Mouse (Mus musculus): Measurements from ENCODE around the gene Pfas. TPM values are rescaled to one million over a fixed set of nuclear protein-coding genes. Genes with fewer than 3 reads are reported as not detected.
A peak's percentile ranks its signal among the peaks of the same experiment; 100 is the strongest.

Pfas gene
- total and polyA plus RNA-seq, 3 experiments, result 63.5 to 149 (median 130) TPM

GRCm38 (mm10) chr11:68994377-68994776, 13.9 kb downstream of the Pfas start:
- TF ChIP-seq MAFK (IDR thresholded peaks at IDR 0.05; ENCODE audit: borderline replicate concordance, low read depth, low read length) (no peak), CTCF (IDR thresholded peaks at IDR 0.05 in 2 of 3, conservative IDR thresholded peaks at IDR 0.05 in 1 of 3; ENCODE audit: control insufficient read depth in 1 of 3, insufficient read depth in 1 of 3, low read depth in 2 of 3, low read length in 3 of 3, poor library complexity in 1 of 3, severe bottlenecking in 1 of 3) (peak; percentile 40 to 68 (median 53)), NELFE (IDR thresholded peaks at IDR 0.05; ENCODE audit: low read depth, low read length) (no peak), MYC (IDR thresholded peaks at IDR 0.05; ENCODE audit: low read depth, low read length) (0 out of 2 replicates have a peak, but pooled peaks have one; percentile 45), RAD21 (IDR thresholded peaks at IDR 0.05; ENCODE audit: low read depth, low read length) (peak; percentile 40), RCOR1 (IDR thresholded peaks at IDR 0.05; ENCODE audit: low read depth, low read length) (no peak), JUND (IDR thresholded peaks at IDR 0.05; ENCODE audit: low read depth, low read length) (no peak), POLR2AphosphoS5 (IDR thresholded peaks at IDR 0.05; ENCODE audit: borderline replicate concordance, low read depth, low read length) (no peak), SMC3 (IDR thresholded peaks at IDR 0.05; ENCODE audit: low read depth, low read length) (peak; percentile 49)
- no peak overlapping the region for H3K9ac ChIP-seq (ENCODE audit: control insufficient read depth, low read depth, low read length, poor library complexity, severe bottlenecking)
- no peaks in the 10 kb centered on the region for H3K27me3 ChIP-seq (ENCODE audit: control insufficient read depth in 1 of 2, insufficient read depth in 2 of 2, low read length in 2 of 2)
- no peaks in the 10 kb centered on the region for H3K79me2 ChIP-seq (ENCODE audit: control insufficient read depth, insufficient read depth, low read length, poor library complexity)
- DNase-seq (ENCODE audit: low read depth, low spot score), result peak; percentile 67
- no peaks in the 10 kb centered on the region for H3K9me3 ChIP-seq (replicated peaks; ENCODE audit: insufficient read depth, low read length)
- H3K36me3 ChIP-seq (ENCODE audit: control insufficient read depth in 1 of 2, insufficient read depth in 2 of 2, low read length in 2 of 2), result peaks cover 7 to 62% of the 10 kb centered on the region in 2 experiments; a peak in 3 of 4 replicates
- H3K27ac ChIP-seq (ENCODE audit: control insufficient read depth, low read depth, low read length), result no peak overlapping the region
- no peak overlapping the region for H3K4me3 ChIP-seq (ENCODE audit: control insufficient read depth in 1 of 2, insufficient read depth in 1 of 2, low read depth in 2 of 2, low read length in 2 of 2)
- H3K4me1 ChIP-seq (ENCODE audit: control insufficient read depth in 1 of 2, insufficient read depth in 2 of 2, low read length in 2 of 2), result peaks cover 3 to 10% of the 10 kb centered on the region in 2 experiments; a peak in 2 of 4 replicates

- no peak overlapping the region for H3K9ac ChIP-seq (ENCODE audit: control insufficient read depth, low read depth, low read length, poor library complexity, severe bottlenecking)
- TF ChIP-seq CHD1 (IDR thresholded peaks at IDR 0.05; ENCODE audit: low read depth, low read length) (no peak), RCOR1 (IDR thresholded peaks at IDR 0.05; ENCODE audit: low read depth, low read length) (no peak), JUND (IDR thresholded peaks at IDR 0.05; ENCODE audit: low read depth, low read length) (no peak), SMC3 (IDR thresholded peaks at IDR 0.05; ENCODE audit: low read depth, low read length) (no peak), MYB (IDR thresholded peaks at IDR 0.05; ENCODE audit: low read depth, low read length) (no peak), ZC3H11A (IDR thresholded peaks at IDR 0.05; ENCODE audit: low read depth, low read length) (no peak), KAT2A (conservative IDR thresholded peaks at IDR 0.05; ENCODE audit: low read depth, low read length) (no peak), ZNF384 (IDR thresholded peaks at IDR 0.05; ENCODE audit: low read depth, low read length) (no peak), USF2 (IDR thresholded peaks at IDR 0.05; ENCODE audit: borderline replicate concordance in 1 of 2, insufficient read depth in 1 of 2, low read depth in 1 of 2, low read length in 2 of 2) (no peak), TAL1 (IDR thresholded peaks at IDR 0.05; ENCODE audit: low read length) (no peak)
- no peaks in the 10 kb centered on the region for H3K27me3 ChIP-seq (ENCODE audit: control insufficient read depth in 1 of 2, insufficient read depth in 2 of 2, low read length in 2 of 2)
- no peaks in the 10 kb centered on the region for H3K9me3 ChIP-seq (replicated peaks; ENCODE audit: insufficient read depth, low read length)
- no peaks in the 10 kb centered on the region for H3K79me2 ChIP-seq (ENCODE audit: control insufficient read depth, insufficient read depth, low read length, poor library complexity)
- no peak overlapping the region for H3K4me3 ChIP-seq (ENCODE audit: control insufficient read depth in 1 of 2, insufficient read depth in 1 of 2, low read depth in 2 of 2, low read length in 2 of 2)
- no peak overlapping the region for H3K27ac ChIP-seq (ENCODE audit: control insufficient read depth, low read depth, low read length)
- H3K4me1 ChIP-seq (ENCODE audit: control insufficient read depth in 1 of 2, insufficient read depth in 2 of 2, low read length in 2 of 2), result peaks cover 3 to 10% of the 10 kb centered on the region in 2 experiments; a peak in 2 of 4 replicates
- H3K36me3 ChIP-seq (ENCODE audit: control insufficient read depth in 1 of 2, insufficient read depth in 2 of 2, low read length in 2 of 2), result peaks cover 4 to 61% of the 10 kb centered on the region in 2 experiments; a peak in 3 of 4 replicates
- DNase-seq (ENCODE audit: low read depth, low spot score), result no peak
These were observed 15.1 kb downstream of the Pfas start for GRCm38 (mm10) chr11:68993122-68993521.

Measured in MEL (cell line).